Mouse (Mus musculus) thymus, adult 2 months (tissue): ENCODE results near the gene Eef1akmt2.

Experiments
- CTCF ChIP-seq: fragments of 200-500 bp; IDR thresholded peaks from 2 replicates; pipeline ENCODE4 v1.5.1; 2012; ENCODE audit warnings: mild to moderate bottlenecking, control low read depth, low read length, moderate library complexity, borderline replicate concordance; ENCODE audit not compliant: control insufficient read depth, poor library complexity, insufficient read depth; ENCODE audit errors: extremely low read depth
- POLR2A ChIP-seq: fragments of 200-500 bp; IDR thresholded peaks from 2 replicates; pipeline ENCODE4 v1.6.1; 2012; ENCODE audit warnings: mild to moderate bottlenecking, low read length, control low read depth, moderate library complexity; ENCODE audit not compliant: control insufficient read depth, poor library complexity, insufficient read depth; ENCODE audit errors: extremely low read depth

DNA sequence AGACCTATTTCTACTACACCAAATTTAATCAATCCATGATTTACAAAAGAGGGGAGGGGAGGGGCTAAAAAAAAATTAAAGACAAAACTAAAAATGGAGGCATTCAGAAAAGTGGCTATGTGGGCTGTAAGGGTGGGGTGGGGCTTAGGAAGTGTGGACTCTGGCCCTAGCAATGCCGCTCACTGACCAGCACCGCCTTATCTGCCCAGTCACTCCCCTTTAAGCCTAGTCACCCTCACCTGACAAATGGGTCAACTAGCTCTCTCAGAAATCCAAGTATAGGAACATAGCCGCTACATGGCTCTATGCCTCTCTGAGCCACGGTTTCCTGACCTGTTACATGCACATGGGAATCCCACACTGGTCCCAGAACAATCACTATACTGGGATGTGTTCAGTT is 65.5 kb downstream of the Eef1akmt2 start:
- TF ChIP-seq CTCF (no peak), POLR2A (no peak)
